ENCODE assay signal across 23 mouse cellular contexts in the genomic region with DNA sequence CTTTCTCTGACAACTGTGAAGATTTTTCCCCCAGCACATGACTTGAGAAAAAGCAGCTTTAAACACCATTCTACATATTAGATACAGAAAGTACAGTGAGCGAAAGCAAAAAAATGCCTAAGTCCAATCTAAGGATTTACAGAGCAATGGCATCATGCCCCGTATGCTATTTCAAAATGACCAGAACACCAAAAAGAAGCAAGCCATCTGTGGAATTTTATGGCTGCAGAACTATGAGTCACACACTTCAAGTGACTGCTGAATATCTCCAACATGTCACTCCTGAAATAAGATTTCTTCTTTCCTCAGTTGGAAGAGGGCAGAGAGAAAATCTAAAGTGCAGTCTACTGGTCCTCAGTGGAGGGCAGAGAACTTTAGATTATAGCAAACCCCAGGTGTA. TPM values are rescaled to one million over a fixed set of nuclear protein-coding genes. Genes with fewer than 3 reads are reported as not detected.
"Had no signal": no experiment of that assay in that cellular context is flagged by ENCODE, and none has a peak within 500 bp of the region (broad histone marks: within the 10 kb centered on the region; RNA-seq: fewer than 3 reads in every experiment).

No protein-coding gene starts in this region.

- H3K27me3 ChIP-seq: hindbrain, embryonic 13.5 days; hindbrain, embryonic 15.5 days had no signal

- H3K27ac ChIP-seq: heart, embryonic 10.5 days; hindbrain, embryonic 13.5 days; hindbrain, embryonic 15.5 days; hindbrain, postnatal 0 days; kidney, embryonic 15.5 days; kidney, postnatal 0 days; limb, embryonic 13.5 days; limb, embryonic 15.5 days; liver, embryonic 12.5 days; liver, embryonic 14.5 days had no signal

- DNase-seq: gastrocnemius, postnatal 14 days; gastrocnemius, postnatal 36 days; heart, adult 18-20 months; heart, postnatal 10 days; kidney, adult 11 months; kidney, adult 2 months; kidney, adult 9 months; kidney, postnatal 14 days; kidney, postnatal 36 days; layer of hippocampus, adult 9-11 months; layer of hippocampus, postnatal 36 days had no signal

- H3K4me3 ChIP-seq: heart, embryonic 10.5 days; heart, embryonic 12.5 days; hindbrain, embryonic 13.5 days; hindbrain, embryonic 15.5 days; kidney, embryonic 15.5 days; limb, embryonic 13.5 days; limb, embryonic 15.5 days; liver, embryonic 12.5 days had no signal

RNA-seq across cellular contexts. Expression of a gene that starts 29.9 kb away (rescaled TPM):
- total RNA-seq: hematopoietic stem cell, adult 5-6 weeks had no signal
